Mouse (Mus musculus): ENCODE data around the gene Map4k1. TPM values are rescaled to one million over a fixed set of nuclear protein-coding genes. Genes with fewer than 3 reads are reported as not detected.
"Not testable (repeated sequence)": the region's sequence is repeated elsewhere in the genome, so short reads cannot be mapped to it uniquely, and the experiment has no call there.

Map4k1 gene
- polyA plus RNA-seq, 1 experiment, result not detected

DNA sequence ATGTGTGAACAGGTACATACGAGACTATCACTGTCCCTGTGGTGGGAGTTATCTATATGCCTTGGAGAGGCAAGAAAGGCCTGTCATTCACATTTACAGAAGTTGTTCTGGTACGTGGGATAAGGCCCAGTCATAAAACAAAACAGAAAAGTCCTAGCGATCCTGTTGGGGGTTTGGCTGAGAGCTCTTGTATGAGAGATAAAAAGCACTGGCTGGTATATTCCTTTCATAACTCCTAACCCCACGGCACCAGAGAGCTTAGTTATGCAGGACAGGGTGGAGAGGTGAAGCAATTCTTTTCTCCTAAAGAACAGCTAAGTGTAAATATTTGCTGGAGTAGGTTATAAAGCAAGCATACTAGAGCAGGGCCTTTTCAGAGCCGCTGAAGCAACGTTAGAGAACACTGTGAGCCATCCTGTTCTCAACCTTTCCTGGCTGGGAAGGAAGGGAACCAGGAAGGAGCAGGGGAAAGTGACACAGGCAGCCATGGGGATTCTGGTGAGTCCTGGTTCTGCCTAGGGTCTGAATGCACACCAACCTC lies 22.3 kb upstream of the Map4k1 start:
- peaks cover 11% of the 10 kb centered on the region; the same call in 1 of the 2 replicates for H3K4me1 ChIP-seq (ENCODE audit: control insufficient read depth, insufficient read depth, low read length)
- no peak overlapping the region for H3K27ac ChIP-seq (ENCODE audit: insufficient read depth, low read depth, low read length)
- H3K4me3 ChIP-seq (ENCODE audit: insufficient read depth, low read depth, low read length), result peak overlapping the region; percentile 37
- WGBS, result 34% methylated on average over 6 of the region's 6 CpGs
- TF ChIP-seq POLR2A (IDR thresholded peaks at IDR 0.05; ENCODE audit: insufficient read depth, low read depth, low read length) (no peak), CTCF (IDR thresholded peaks at IDR 0.05; ENCODE audit: insufficient read depth, low read depth, low read length) (no peak)

DNA sequence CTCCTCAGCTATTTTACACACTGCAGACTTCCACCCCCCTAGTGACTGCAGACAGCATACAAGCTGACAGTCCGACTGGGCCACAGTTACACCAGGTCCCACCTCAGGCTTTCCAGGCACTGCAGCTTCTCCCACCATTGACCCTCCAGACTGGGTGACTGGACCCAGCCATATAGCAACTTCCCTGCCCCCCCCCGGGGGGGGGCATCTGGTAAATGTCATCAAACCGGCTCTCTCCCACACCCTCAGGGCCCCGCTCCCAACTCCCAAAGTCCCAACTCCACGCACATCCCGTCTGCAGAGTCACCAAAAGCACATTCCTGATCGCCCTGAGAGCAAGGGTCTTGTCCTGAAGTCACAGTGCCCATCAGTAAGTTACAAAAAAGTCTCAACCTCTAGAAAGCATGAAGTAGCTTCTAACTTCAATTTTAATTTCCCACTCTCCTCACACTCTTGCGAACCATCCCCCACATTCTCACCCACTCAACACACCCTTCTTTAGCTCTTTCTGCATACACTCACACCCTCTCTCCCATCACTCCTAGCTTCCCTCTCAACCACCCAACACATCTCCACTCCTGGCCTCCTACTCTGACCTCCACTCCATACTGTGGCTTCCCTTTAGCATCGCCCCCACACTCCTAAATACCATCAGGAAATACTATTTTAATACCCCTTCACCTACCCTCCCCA lies 21.4 kb upstream of the Map4k1 start:
- peak overlapping the region; percentile 37 for H3K4me3 ChIP-seq (ENCODE audit: insufficient read depth, low read depth, low read length)
- 24% methylated on average over 9 of the region's 9 CpGs for WGBS
- TF ChIP-seq CTCF (IDR thresholded peaks at IDR 0.05; ENCODE audit: insufficient read depth, low read depth, low read length) (no peak), POLR2A (IDR thresholded peaks at IDR 0.05; ENCODE audit: insufficient read depth, low read depth, low read length) (no peak)
- H3K27ac ChIP-seq (ENCODE audit: insufficient read depth, low read depth, low read length), result no peak overlapping the region
- H3K4me1 ChIP-seq (ENCODE audit: control insufficient read depth, insufficient read depth, low read length), result peaks cover 11% of the 10 kb centered on the region; the same call in 1 of the 2 replicates

DNA sequence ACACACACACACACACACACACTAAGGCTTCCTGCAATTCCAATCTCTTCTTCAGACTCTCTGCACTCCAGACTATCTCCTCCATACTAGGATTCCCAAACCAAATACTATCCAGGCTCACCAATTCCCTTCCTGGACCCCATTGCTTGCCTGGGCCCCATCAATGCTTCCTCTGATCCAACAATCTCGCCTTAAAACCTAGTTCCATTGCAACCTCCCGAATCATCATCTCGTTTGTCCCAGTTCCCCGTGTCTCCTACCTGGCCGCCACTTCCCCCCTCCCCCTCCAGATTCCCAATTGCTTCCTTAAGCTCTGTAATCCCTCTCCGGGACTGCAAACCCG lies 20.3 kb upstream of the Map4k1 start:
- no peak for TF ChIP-seq POLR2A (IDR thresholded peaks at IDR 0.05; ENCODE audit: insufficient read depth, low read depth, low read length)
- TF ChIP-seq CTCF (IDR thresholded peaks at IDR 0.05; ENCODE audit: insufficient read depth, low read depth, low read length), result no peak
- Histone ChIP-seq H3K4me3 (ENCODE audit: insufficient read depth, low read depth, low read length) (peak overlapping the region; percentile 94), H3K4me1 (ENCODE audit: control insufficient read depth, insufficient read depth, low read length) (peaks cover 11% of the 10 kb centered on the region; the same call in 1 of the 2 replicates), H3K27ac (ENCODE audit: insufficient read depth, low read depth, low read length) (peak overlapping the region; percentile 77)
- under 1% methylated on average over 7 of the region's 7 CpGs for WGBS

DNA sequence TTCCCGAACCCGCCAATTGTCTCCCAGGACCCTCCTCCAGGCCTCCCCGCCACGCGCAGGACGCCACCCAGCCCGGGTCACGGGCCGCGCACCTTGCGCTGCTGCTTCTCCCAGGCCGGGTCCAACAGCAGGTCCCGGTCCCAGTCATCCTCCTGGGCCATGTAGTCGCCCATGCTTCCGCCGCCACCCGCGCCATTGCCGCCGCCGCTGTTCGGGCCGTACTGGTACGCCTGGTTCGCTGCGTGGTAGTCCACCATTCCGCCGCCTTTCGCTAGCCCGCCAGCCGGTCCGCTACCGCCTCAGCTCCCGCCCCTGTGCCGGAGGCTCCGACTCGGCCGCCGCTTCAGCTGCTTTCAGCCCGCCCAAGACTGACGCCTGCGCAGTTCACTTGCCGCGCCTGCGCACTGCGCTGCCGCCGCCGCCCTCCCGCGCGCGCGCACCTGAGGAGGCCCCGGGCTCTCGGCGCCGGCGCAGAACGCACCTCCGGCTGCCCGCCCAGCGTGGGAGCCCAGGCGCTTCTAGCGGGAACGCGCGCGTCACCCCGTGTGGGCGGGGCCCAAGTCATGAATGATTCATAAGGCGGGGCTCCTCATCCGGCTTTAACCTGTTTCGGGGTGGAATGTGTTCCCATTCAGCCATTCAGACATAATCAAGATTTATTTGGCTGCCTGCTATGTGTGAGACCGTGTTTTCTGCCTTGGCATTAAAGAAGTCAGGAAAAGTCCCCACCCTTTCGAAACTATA lies 19.8 kb upstream of the Map4k1 start, which contains the start of gene Actn4:
Gene Actn4 (minus strand): TSS at position 414 of the 744 bp plus-strand sequence.
- H3K27ac ChIP-seq (ENCODE audit: insufficient read depth, low read depth, low read length), result peak within 1 kb of the TSS; percentile 82
- WGBS, result under 1% methylated on average over 76 of the region's 76 CpGs
- TF ChIP-seq POLR2A (IDR thresholded peaks at IDR 0.05; ENCODE audit: insufficient read depth, low read depth, low read length), result peak; percentile 99
- no peak for TF ChIP-seq CTCF (IDR thresholded peaks at IDR 0.05; ENCODE audit: insufficient read depth, low read depth, low read length)
- peak within 1 kb of the TSS; percentile 94 for H3K4me3 ChIP-seq (ENCODE audit: insufficient read depth, low read depth, low read length)
- H3K4me1 ChIP-seq (ENCODE audit: control insufficient read depth, insufficient read depth, low read length), result peaks cover 11% of the 10 kb centered on the region; the same call in 1 of the 2 replicates

DNA sequence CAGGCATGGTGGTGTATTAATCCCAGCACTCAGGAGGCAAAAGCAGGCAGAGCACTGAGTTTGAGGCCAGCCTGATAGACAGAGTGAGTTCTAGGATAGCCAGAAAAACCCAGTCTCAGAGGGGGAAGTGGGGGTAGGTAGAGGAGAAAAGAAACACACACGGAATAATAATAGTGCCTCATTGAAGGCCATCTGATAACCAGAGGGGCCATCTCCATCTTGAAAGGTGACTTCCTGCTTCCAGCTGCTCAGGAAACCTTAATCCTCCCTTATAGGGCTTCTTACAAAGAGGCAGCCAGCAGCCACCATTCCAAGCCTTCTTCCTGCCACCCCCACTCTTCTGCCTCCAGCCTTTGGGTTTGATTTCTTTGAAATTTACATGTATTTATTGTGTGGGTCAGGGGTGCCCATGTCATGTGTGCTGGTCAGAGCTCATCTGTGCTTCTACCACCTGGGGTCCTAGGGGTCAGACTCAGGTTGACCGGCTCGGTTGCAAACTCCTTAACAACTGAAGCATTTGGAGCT lies 18.4 kb upstream of the Map4k1 start:
- H3K27ac ChIP-seq (ENCODE audit: insufficient read depth, low read depth, low read length), result no peak overlapping the region
- peaks cover 7% of the 10 kb centered on the region; the same call in 1 of the 2 replicates for H3K4me1 ChIP-seq (ENCODE audit: control insufficient read depth, insufficient read depth, low read length)
- no peak overlapping the region for H3K4me3 ChIP-seq (ENCODE audit: insufficient read depth, low read depth, low read length)
- no peak for TF ChIP-seq CTCF (IDR thresholded peaks at IDR 0.05; ENCODE audit: insufficient read depth, low read depth, low read length)
- no peak for TF ChIP-seq POLR2A (IDR thresholded peaks at IDR 0.05; ENCODE audit: insufficient read depth, low read depth, low read length)
- 91% methylated on average over 3 of the region's 3 CpGs for WGBS

DNA sequence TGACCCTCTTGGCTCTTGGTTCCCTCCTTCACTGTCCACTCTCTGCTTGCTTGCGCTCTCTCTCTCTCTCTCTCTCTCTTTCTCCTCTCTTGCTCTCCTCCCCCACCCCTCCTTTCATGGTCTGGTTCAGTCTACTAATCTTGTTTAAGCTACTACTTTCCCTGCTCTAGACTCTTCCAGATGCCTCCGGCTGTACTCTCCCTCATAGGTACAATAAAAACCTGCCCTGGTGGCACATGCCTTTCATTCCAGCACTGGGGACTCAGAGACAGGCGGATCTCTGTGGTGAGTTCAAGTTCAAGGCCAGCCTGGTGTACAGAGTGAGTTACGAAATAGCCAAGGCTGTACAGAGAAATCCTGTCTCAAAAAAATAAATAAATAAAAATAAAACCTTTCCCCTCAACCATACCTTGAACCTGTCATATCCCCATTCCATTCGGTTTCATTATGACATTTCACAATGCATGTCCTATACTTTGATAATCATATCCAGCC lies 16.5 kb upstream of the Map4k1 start:
- Histone ChIP-seq H3K4me1 (ENCODE audit: control insufficient read depth, insufficient read depth, low read length) (peaks cover 2% of the 10 kb centered on the region; the same call in 1 of the 2 replicates), H3K4me3 (ENCODE audit: insufficient read depth, low read depth, low read length) (no peak overlapping the region), H3K27ac (ENCODE audit: insufficient read depth, low read depth, low read length) (no peak overlapping the region)
- TF ChIP-seq CTCF (IDR thresholded peaks at IDR 0.05; ENCODE audit: insufficient read depth, low read depth, low read length) (no peak), POLR2A (IDR thresholded peaks at IDR 0.05; ENCODE audit: insufficient read depth, low read depth, low read length) (no peak)
- WGBS, result 89% methylated on average over 5 of the region's 5 CpGs

DNA sequence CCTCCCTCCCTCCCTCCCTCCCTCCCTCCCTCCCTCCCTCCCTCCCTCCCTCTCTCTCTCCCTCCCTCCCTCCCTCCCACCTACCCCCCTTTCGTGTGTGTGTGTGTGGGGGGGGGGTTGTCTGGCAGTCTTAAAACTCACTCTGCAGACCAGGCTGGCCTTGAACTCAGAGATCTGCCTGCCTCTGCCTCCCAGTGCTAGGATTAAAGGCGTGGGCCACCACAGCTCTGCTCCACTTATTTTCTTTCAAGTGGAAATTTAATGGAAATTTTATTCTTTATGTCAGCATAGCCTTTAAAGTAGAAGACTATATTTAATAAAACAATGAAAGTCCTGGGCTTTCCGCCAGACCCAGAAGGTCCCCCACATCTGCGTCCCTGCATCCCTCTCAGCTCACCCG lies 15.7 kb upstream of the Map4k1 start:
- Histone ChIP-seq H3K27ac (ENCODE audit: insufficient read depth, low read depth, low read length) (no peak overlapping the region), H3K4me3 (ENCODE audit: insufficient read depth, low read depth, low read length) (no peak overlapping the region), H3K4me1 (ENCODE audit: control insufficient read depth, insufficient read depth, low read length) (no peaks in the 10 kb centered on the region)
- 53% methylated on average over 4 of the region's 5 CpGs for WGBS
- no peak for TF ChIP-seq POLR2A (IDR thresholded peaks at IDR 0.05; ENCODE audit: insufficient read depth, low read depth, low read length)
- TF ChIP-seq CTCF (IDR thresholded peaks at IDR 0.05; ENCODE audit: insufficient read depth, low read depth, low read length), result no peak

DNA sequence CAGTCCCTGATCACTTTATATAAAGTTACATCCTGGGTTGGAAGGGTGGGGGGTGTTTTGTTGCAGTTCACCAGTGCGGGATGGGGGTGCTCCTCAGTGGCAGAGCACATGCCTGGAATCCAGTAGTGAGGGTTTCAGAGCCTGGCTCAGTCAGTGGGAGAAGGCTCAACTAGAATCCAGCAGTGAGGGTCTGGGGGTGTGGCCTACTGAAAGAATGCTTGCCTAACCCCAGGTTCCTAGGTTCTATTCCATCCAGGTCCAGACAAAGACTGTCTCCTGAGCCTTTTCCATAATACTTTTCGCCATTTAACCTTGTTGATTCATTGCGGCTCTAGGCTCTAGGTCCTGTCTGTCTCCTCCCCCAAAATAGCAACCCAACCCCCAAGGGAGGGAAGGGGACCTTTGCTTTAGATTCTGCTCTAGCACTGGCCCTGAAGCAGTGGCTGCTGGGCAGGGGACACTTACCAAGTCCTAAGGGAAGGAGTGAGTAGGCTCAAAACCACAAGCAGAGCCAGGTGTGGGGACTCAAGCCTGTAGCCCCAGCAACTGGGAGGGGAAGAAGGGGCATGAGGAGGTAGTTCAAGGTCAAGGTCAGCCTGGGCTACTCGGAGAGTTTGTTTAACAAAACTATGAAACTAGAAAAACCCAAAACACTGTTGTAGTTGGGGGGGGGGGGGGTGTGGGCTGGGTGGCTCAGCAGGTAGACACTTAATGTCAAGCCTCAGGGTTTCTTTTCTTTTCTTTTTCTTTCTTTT lies 14.9 kb upstream of the Map4k1 start:
- H3K27ac ChIP-seq (ENCODE audit: insufficient read depth, low read depth, low read length), result no peak overlapping the region
- no peaks in the 10 kb centered on the region for H3K4me1 ChIP-seq (ENCODE audit: control insufficient read depth, insufficient read depth, low read length)
- 81% methylated on average over 4 of the region's 4 CpGs for WGBS
- no peak overlapping the region for H3K4me3 ChIP-seq (ENCODE audit: insufficient read depth, low read depth, low read length)
- TF ChIP-seq CTCF (IDR thresholded peaks at IDR 0.05; ENCODE audit: insufficient read depth, low read depth, low read length) (no peak), POLR2A (IDR thresholded peaks at IDR 0.05; ENCODE audit: insufficient read depth, low read depth, low read length) (no peak)

DNA sequence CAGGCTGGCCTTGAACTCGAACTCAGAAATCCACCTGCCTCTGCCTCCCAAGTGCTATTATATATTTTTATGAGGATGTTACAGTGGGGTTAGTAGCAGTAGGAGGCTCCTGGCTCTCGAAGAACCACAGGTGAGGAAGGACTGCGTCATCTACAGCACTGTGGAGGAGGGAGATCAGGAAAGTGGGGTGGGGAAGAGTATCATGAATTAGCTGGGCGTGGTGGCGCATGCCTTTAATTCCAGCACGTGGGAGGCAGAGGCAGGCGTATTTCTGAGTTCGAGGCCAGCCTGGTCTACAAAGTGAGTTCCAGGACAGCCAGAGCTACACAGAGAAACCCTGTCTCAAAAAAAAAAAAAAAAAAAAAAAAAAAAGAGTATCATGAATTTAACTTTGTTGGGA lies 13.7 kb upstream of the Map4k1 start:
- not testable (repeated sequence) for H3K27ac ChIP-seq (ENCODE audit: insufficient read depth, low read depth, low read length); H3K4me1 ChIP-seq (ENCODE audit: control insufficient read depth, insufficient read depth, low read length); H3K4me3 ChIP-seq (ENCODE audit: insufficient read depth, low read depth, low read length)
- WGBS, result 97% methylated on average over 8 of the region's 8 CpGs

Measured in olfactory bulb, adult 2 months (tissue).